Mouse (Mus musculus): ENCODE measurements around the gene 1600002K03Rik.
"Not testable (repeated sequence)": the region's sequence is repeated elsewhere in the genome, so short reads cannot be mapped to it uniquely, and the experiment has no call there.

Gene 1600002K03Rik

DNA sequence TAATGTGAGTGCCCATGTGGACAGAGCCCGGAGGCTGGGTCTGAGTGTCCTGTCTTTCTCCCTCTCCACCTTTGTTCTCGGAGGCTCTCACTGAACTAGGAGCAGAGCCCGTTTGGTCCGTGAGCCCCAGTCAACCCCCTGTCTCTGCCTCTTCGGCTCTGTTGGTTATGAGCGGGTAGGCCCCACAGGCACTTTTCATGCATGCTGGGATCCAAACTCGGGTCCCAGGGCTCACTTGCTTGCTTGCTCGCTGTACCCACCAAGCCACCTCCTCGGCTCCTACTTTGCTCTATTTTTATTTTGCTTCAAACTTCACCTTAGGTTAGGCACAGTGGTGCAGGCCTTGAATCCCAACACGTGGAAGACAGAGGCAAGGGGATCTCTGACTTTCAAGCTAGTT lies 15.0 kb downstream of the 1600002K03Rik start:
- DNase-seq (ENCODE audit: low spot score in 2 of 2) = no peak

DNA sequence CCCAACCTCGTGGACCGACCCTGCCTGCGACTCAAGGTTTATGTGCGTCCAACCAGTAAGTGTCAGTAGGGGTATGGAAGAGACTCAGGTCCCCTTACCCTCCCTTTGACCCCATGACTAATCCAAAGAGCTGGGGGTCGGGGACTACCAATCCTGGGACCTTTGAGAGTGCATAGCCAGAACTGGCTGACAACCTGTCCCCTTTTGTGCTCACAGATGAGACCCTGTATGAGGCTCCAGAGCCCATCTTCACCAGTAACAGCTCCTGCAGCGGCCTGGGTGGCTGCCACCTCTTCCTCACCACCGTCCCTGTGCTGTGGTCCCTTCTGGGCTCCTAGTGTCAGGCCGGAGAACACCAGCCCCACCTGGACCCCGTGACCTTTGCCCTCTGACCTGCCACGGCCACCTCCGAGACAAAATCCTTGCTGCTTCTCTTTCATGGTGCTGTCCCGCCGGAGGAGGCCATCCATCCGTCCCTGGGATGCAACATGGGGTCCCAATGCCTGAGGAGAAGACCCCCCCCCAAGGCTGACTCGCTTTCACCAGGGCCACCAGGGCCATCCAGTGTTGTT lies 15.8 kb downstream of the 1600002K03Rik start:
- DNase-seq (ENCODE audit: low spot score in 2 of 2) = no peak

DNA sequence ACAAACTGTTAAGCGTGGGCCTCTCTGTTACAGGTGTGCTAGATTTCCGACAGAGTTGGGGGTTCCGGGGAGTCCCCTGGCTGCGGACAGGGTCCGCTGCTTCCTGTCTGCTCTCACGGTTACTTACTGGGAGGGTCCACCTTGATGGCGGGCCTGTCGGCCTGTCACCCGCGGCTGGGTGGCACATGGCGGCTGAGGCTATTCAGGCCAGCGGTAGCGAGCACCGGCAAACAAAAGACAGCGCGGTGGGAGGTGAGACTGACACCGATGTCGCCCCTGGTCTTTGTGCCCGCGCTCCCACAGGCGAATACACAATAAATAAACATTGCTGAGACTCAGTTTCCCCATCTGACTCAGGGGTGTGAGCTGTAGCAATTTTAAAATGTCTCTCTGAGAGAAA lies 17.3 kb downstream of the 1600002K03Rik start:
- no peak for DNase-seq (ENCODE audit: low spot score in 2 of 2)

DNA sequence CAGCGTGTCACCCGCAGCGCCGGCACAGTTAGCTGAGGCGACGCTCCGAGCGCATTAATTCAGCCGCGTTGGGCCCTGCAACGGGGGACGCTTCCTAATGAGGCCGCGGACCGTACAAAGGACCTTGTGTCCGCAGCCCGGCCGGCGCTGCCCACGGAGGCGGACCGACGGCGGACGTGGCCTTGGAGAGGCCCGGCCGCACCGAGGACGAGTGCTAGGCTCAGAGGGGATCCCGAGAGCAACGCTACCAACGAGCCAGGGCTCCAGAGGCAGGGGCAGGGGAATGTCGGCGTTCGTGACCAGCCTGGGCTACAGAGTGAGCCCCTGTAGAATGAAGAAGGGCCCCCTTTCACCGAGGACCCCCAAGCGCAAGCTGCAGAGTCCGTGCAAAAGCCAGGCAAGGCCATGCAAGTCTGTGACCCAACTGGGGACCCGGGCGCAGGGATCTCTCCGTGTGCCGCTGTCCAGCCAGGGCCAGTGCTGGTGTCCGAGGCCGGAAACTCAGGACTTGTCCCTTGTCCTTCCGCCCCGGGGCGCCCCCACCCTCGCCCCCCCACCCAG lies 17.8 kb downstream of the 1600002K03Rik start:
- no peak for DNase-seq (ENCODE audit: low spot score in 2 of 2)

DNA sequence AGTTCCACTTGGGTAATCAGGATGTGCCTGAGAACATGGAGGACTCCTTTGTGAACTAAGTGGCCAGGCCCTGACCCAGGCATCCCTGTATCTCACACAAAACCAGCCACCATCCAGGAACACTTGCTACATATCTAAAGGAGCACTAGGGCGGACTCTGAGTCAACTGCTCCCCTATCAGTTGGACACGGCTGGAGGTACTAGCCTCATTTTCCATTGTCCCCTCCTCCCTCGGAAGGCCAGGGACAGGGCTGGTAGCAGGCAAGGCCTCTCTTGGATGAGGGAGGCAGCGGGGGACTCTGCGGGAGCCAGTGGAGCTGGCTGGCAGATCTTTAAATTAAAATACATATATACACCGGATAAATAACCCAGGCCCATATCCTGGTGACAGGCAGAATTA lies 21.2 kb downstream of the 1600002K03Rik start:
- no peak for DNase-seq (ENCODE audit: low spot score in 2 of 2)

DNA sequence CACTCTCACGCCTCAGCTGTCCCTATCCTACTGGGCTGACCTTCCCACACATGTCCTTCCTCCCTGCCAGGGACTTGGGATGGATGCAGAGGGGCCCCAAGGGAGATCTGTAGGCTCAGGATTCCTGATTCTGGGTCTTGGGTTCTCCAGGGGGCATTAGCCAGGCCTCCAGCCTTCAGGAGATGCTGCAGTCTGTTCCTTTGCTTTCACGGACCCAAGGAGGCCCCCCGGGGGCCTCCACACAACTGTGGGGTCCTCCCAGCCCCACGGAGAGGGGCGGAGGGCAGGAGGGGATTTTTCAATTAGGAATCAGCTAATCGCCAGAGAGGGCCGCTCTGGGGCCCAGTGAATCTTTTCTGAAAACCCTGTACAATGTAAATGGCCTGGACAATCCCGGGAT lies 21.7 kb downstream of the 1600002K03Rik start:
- DNase-seq (ENCODE audit: low spot score in 2 of 2) = no peak

DNA sequence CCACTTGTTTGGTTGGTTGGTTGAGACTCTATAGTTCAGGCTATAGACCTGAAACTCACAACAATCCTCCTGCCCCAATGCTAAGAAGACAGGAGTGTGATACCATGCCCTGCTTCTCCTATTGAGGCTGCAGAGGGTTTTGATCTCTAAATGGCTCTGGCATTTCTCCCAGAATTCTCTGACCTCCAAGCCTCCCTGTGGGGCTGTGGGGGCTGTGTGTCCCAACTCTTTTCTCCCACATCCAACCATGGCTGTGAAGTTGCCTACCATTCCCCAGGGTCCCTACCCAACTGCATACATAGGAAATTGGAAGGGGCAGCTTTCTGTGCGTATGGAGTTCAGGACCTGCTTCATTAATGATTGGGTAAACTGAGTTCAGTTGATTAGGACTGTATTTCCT lies 23.4 kb downstream of the 1600002K03Rik start:
- no peak for DNase-seq (ENCODE audit: low spot score in 2 of 2)

DNA sequence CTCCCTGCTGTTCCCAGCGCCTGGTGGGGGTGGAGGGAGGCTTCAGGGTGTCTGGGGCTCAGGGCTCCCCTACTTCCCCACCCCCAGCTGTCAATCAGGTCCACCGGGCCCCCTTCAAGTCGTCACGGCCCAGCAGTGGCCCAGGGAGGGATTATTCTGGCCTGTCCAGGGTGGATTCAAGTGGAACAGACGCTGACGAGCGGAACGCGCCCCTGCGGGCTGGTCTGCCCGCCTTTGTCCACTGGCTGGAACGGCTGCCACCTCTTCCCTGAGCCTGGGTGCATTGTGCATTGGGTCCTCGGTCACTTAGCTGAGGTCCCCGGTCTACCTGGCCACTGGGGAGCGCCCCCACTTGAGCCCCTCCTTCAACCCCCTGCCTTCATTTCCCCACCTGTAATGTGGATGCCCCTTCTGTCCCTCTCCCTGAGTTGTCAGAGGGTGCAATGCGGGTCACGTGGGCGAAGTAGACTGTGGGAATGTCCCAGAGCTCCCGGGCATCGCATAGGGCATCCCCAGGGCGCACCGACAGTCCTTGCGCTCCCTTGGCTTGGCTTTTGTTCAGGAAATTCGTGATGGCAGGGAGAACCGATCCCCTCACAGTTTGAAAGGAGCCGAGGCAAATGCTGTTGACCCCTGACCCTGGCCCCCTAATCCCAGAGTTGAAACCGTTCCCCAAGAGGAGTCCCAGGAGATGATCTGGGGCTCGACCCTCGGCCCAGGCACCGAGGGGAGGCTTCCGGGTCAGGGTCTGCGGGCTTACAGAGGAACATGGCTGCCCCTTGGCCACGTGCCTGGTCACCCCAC lies 24.2 kb downstream of the 1600002K03Rik start:
- no peak for DNase-seq (ENCODE audit: low spot score in 2 of 2)

DNA sequence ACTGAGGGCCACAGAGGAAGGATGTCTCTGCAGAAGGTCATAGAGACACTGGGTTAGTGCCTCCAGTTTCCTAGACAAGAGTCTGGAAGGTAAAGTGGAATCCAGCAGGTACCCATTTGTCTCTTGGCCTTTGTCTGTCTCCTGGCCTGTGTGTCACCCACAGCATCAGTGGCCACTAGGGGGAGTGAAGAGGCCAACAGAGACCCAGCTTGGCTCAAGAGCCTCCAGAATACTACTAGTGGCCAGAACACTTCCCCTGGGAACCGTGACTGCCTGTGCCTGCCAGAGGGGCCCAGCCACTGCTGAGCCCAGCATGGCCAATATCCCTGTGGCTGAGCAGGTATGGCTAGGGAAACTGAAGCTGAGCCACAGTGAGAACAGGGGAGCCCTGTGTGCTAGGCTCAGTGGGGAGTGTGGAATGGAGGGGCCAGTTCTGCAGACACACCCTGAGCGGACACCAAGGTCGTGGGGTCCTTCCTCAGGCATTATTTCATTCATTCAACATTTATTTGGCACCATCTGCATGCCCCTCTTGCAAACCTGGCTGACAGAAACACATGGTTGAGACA lies 26.8 kb downstream of the 1600002K03Rik start:
- DNase-seq (ENCODE audit: low spot score in 2 of 2) = peak; percentile 79 to 89

DNA sequence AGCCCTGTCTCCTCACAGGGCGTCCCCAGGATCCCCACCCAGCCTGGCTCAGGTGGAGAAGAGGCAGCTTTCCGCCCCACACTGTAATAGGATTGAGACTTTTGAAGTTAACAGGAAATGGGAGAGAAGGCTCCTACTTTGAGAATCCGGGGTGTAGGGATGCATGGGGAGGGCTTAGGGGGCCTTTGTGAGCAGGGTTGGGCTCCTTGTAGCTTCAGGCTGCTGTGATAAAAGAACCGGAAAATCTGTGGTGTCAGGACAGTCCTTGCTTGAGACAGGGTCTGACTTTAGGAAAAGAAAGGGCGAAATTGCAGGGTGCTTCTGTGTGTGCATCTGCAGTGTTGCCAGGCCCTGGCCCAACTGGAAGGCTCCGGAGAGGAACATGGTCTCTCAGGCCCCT lies 27.7 kb downstream of the 1600002K03Rik start:
- no peak for DNase-seq (ENCODE audit: low spot score in 2 of 2)

DNA sequence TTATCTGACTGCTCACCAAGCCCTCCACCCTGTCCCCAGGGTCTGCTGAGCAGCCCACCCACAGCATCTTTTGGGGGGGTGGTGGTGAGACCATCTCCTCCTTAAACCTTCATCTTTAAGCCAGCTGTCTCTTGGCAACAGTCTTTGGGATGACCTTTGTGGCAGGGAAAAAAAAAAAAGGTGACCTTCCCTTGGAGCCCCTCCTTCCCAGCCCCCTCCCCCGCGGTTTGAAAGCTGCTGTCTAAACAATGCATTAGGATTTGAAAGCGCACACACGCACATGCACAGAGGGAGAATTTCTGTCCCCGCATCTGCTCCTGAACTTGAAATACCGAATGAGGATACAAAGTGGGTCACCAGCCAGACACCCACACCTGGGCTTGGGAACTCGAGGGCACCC lies 31.3 kb downstream of the 1600002K03Rik start:
- no peak for DNase-seq (ENCODE audit: low spot score in 2 of 2)

DNA sequence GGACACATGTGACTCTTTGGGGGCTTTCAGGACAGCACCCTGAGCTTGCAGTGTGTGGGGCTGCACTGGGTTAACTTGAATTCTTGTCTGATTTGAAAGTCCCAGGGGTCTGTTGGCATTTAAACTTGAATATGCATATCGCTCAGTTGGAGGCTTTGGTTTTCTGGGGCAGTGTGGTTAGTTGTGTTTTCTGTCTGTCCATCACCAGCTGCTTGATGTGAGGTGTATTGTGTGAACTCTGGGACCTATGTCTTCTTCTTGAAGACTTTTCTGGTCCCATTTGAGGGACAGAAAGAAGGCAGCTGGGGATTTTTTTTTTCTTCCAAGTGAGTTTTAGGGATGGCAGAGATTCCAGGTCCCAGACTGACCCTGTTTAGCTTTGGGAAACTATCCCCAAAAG lies 34.5 kb downstream of the 1600002K03Rik start:
- DNase-seq (ENCODE audit: low spot score in 2 of 2) = no peak

DNA sequence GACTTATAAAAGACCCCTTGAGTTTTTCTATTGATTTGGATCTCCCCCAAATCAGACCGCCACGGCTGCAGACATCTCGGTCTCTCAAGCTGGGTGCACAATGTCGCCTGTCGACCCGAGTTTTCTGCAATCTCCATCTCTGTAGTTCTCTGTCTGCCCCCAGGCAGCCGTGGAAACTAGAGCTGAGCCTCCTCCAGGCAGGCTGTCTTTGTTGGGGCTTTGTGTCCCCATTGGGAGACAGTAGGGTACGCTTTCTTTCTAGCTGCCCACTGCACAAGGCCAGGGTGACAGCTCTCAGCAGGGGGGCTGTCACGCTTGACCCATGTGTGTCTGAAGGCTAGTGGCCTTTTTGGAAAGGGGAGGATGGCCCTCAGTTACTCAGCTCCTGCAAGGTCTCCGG lies 34.9 kb downstream of the 1600002K03Rik start:
- DNase-seq (ENCODE audit: low spot score in 2 of 2) = no peak

DNA sequence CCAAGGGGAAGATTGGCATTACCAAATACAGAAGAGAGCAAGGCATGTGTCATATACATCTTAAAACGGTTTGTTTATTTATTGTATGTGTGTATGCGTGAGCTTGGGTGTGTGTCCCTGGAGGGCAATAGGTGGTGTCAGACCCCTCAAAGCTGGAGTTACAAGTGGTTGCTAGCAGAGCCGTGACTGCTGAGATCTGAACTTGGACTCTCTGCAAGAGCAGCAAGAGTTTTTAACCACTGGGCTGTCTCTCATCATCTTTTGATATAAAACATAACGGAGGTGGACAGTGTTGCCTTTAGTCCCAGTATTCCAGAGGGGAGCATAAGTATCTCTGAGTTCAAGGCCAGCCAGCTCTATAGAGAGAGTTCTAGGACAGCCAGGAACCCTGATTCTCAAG lies 35.5 kb downstream of the 1600002K03Rik start:
- no peak for DNase-seq (ENCODE audit: low spot score in 2 of 2)

DNA sequence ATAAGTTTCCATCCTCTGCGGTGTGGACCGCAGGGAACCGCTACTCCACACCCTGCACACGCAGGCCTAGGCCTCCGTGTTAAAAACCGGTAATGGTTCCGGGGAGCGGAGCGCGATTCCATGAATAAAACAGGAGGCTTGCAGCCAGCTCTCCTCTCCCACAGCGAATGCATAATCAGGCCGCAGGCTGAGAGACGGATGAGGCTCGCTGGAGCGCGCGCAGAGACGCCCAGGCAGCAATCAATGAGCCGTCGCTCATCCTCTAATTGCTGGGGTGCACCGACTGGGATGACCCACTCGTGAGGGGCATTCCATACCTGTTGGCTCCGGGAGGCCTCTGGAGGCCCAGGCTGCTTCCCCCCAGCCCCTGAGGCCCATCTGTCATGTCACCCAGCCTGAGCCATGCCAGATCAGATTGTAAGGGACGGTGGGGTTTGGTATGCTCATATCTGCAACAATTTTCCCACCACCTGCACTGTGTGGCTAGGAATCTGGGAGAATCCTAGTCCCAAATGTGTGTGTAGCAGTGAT lies 36.2 kb downstream of the 1600002K03Rik start:
- DNase-seq (ENCODE audit: low spot score in 2 of 2) = no peak

DNA sequence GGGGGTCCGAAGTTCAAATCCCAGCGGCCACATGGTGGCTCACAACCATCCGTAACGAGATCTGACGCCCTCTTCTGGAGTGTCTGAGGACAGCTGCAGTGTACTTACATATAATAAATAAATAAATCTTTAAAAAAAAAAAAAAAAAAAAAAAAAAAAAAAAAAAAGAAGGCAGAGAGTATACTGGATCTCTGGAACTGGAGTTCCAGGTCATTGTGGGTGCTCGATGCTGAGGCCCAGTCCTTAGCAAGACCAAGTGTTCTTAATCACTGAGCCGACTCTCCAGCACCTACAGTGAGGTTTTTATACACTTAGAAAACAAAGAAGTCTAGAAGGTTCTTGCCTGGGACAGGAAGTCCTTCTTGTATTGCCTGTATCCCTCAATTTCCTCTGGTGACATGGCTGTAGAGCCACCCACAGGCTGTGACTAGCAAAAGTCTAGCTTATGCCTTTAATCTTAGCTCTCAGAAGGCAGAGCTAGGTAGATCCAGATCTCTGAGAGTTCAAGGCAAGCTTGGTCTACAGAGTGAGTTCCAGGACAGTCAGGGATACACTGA lies 38.9 kb downstream of the 1600002K03Rik start:
- not testable (repeated sequence) for DNase-seq (ENCODE audit: low spot score in 2 of 2)

DNA sequence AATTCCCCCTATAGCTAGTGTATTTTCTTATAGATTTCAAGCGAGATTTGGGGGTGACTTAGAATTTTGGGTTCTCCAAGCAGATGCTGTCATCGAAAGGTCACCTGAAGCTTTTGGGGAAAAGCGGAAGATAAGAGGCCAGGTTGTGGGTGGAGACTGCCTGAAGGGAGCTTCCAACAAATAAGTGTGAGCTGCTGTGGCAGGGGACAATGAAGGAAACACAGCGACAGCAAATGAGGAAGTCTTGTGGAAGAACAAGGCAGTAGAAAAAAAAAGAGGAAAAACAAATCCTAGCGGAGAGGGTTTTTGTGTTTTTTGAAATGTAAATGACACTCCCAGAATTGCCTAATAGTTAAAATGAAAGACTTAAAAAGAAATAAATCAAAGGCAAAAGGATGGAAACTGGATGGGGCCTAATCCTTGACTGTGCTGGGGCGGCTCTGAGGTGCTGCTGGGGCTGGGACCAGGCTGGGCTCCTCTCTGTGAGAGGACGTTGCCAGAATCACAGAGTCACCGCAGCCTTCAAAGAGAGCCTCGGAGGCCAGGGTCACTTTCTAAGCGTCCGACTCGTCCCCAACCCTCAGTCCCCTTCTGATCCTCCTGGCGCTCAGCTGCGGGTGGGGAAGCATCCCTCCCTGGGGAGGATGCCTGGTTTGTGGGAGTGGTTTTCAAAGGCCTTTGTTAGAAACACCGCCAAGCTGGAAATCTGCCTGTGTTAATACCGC lies 42.5 kb downstream of the 1600002K03Rik start:
- DNase-seq (ENCODE audit: low spot score in 2 of 2) = no peak

DNA sequence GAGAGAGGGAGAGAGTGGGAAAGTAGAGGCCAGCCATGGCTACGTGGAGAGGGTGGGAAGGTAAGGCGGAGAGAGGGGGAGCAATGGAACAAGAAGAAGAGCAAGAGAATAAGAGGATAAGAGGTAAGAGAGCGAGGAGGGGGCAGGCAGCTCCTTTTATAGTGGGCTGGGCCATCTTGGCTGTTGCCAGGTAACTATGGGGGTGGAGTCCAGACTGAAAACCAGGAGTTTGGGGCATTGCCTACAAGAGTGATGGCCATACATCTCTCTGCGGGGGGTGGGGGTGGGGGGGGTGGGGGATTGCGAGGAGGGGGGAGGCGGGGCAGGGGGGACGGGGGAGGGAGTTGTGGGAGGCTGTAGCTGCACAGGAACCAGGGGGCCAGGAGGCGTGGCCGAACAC lies 47.9 kb downstream of the 1600002K03Rik start:
- no peak for DNase-seq (ENCODE audit: low spot score in 2 of 2)

DNA sequence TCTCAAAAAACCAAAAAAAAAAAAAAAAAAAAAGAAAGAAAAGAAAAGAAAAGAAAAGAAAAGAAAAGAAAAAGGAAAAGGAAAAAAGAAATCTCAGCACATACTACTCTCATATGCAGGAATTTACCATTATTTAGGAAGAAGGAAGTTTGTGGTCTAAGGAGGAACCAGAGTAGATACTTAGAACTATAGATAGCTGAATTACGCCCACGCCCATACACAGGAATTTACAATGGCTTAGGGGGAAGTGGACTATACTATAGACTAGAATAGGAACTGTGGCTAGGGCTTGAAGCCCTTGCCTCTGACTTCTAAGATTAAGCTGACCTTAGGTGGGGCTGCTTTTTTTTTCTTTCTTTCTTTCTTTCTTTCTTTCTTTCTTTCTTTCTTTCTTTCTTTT lies 50.4 kb downstream of the 1600002K03Rik start:
- not testable (repeated sequence) for DNase-seq (ENCODE audit: low spot score in 2 of 2)

Measured in spleen, postnatal 4 days (tissue).